Mouse (Mus musculus): Measurements from ENCODE around the gene Evi5l. TPM values are rescaled to one million over a fixed set of nuclear protein-coding genes. Genes with fewer than 3 reads are reported as not detected.

Evi5l gene
- polyA plus RNA-seq, 1 experiment from 2014 or later: 20.8 TPM

DNA sequence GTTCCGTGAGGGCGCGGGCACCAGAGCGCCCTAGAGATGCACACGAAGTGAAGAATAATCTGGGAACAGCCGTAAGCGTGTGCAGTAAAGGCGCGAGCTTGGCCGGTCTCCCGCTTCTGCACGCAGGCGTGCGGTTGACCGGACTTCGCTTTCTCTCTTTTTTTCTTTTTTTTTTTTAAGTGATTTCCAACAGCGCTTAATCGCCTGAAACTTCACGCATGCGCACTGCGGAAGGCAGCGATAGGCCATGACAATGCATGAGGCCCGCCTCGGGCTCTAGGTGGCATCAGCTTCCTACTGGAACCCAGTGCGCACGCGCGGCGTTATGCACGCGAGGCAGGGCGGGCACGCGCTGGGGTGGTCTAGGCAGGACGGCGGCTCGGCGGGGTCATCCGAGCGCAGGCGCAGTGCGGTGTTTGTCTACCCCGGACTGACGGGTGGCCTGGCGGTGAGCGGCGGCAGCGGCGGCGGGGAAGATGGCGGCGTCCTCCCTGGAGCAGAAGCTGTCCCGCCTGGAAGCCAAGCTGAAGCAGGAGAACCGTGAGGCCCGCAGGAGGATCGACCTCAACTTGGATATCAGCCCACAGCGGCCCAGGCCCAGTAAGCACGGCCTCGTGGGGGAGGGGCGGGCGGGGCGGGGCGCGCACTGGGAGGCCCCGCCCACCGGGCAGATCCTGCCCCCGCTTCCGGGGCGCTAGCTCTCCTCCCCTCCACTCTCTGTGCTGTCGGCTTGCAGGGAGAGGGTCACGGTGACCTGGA, 72.2 kb downstream of the Evi5l start, which contains the start of the genes Map2k7 and Gm49320:
Gene Map2k7, plus strand, starts transcription at position 307 of the 759 bp plus-strand sequence.
Gene Gm49320, plus strand, starts transcription at position 432 of the 759 bp plus-strand sequence.
- Histone ChIP-seq H3K27me3 (ENCODE audit: control insufficient read depth, insufficient read depth, low read length) (no peaks in the 10 kb centered on the region), H3K9ac (replicated peaks; ENCODE audit: low read depth, low read length) (peak within 1 kb of the TSS; percentile 60), H3K4me3 (ENCODE audit: low read depth, low read length) (peak within 1 kb of the TSS; percentile 74), H3K4me2 (replicated peaks; ENCODE audit: low read depth, low read length) (peak within 1 kb of the TSS; percentile 76), H3K36me3 (ENCODE audit: control insufficient read depth, insufficient read depth, low read length) (peaks cover 16% of the 10 kb centered on the region), H3K9me3 (ENCODE audit: control insufficient read depth, low read depth, low read length) (no peaks in the 10 kb centered on the region), H3K27ac (ENCODE audit: low read length) (peak within 1 kb of the TSS; percentile 97), H3K4me1 (ENCODE audit: control insufficient read depth, insufficient read depth, low read length) (peaks cover 17% of the 10 kb centered on the region)
- under 1% methylated on average over 67 of the region's 71 CpGs for WGBS
- peak; percentile 95 for ATAC-seq (ENCODE audit: insufficient number of reproducible peaks, insufficient read depth, low FRiP score, low read depth)

DNA sequence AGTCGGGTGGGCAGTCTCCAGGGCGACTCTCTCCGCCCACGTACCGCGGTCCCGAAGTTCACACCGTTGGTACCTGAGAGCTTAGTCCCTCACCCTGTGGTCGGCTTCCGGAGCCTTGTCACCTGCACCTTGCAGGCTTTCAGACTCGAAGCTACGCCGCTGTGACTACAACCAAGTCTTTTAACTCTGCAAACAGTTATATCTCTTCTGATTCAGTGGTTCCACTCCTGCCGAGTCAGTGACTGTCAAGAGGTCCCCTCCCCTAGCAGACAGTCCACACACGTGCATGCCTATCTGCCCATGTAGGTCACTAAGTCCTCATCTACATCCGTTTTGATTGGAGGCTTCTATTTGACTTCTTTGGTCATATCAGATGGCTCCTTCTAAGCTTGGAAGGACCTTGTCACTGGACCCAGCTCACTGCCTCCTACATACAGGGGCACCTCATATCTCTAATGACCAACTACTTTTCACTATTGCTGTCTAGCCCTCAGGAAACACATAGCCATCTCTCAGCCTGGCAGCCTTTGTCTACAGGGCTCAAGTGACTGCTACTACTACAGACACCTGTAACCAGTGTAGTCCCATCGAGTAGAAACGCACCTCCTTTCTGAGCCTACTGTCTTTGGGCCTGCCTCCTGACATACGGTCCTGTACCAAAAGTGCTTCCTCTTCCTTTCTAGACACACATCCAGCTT, 73.0 kb downstream of the Evi5l start:
- peak overlapping the region; percentile 74 for H3K4me3 ChIP-seq (ENCODE audit: low read depth, low read length)
- ATAC-seq (ENCODE audit: insufficient number of reproducible peaks, insufficient read depth, low FRiP score, low read depth): peak; percentile 24

GRCm38 (mm10) chr8:4245061-4245460, 78.7 kb downstream of the Evi5l start:
- ATAC-seq (ENCODE audit: insufficient number of reproducible peaks, insufficient read depth, low FRiP score, low read depth): no peak
- WGBS: 89% methylated on average over 5 of the region's 5 CpGs
- Histone ChIP-seq H3K36me3 (ENCODE audit: control insufficient read depth, insufficient read depth, low read length) (peaks cover 68% of the 10 kb centered on the region), H3K27ac (ENCODE audit: low read length) (no peak overlapping the region), H3K9me3 (ENCODE audit: control insufficient read depth, low read depth, low read length) (no peaks in the 10 kb centered on the region), H3K4me2 (replicated peaks; ENCODE audit: low read depth, low read length) (no peak overlapping the region), H3K9ac (replicated peaks; ENCODE audit: low read depth, low read length) (no peak overlapping the region), H3K4me3 (ENCODE audit: low read depth, low read length) (no peak overlapping the region), H3K27me3 (ENCODE audit: control insufficient read depth, insufficient read depth, low read length) (no peaks in the 10 kb centered on the region), H3K4me1 (ENCODE audit: control insufficient read depth, insufficient read depth, low read length) (peaks cover 3% of the 10 kb centered on the region)

More for the DNA sequence above, 73.0 kb downstream of the Evi5l start:
- WGBS: 11% methylated on average over 19 of the region's 19 CpGs
- H3K4me2 ChIP-seq (replicated peaks; ENCODE audit: low read depth, low read length): peak overlapping the region; percentile 76
- peaks cover 23% of the 10 kb centered on the region for H3K36me3 ChIP-seq (ENCODE audit: control insufficient read depth, insufficient read depth, low read length)
- H3K27me3 ChIP-seq (ENCODE audit: control insufficient read depth, insufficient read depth, low read length): no peaks in the 10 kb centered on the region
- H3K27ac ChIP-seq (ENCODE audit: low read length): peak overlapping the region; percentile 80
- peak overlapping the region; percentile 56 for H3K9ac ChIP-seq (replicated peaks; ENCODE audit: low read depth, low read length)
- no peaks in the 10 kb centered on the region for H3K9me3 ChIP-seq (ENCODE audit: control insufficient read depth, low read depth, low read length)
- H3K4me1 ChIP-seq (ENCODE audit: control insufficient read depth, insufficient read depth, low read length): peaks cover 17% of the 10 kb centered on the region

DNA sequence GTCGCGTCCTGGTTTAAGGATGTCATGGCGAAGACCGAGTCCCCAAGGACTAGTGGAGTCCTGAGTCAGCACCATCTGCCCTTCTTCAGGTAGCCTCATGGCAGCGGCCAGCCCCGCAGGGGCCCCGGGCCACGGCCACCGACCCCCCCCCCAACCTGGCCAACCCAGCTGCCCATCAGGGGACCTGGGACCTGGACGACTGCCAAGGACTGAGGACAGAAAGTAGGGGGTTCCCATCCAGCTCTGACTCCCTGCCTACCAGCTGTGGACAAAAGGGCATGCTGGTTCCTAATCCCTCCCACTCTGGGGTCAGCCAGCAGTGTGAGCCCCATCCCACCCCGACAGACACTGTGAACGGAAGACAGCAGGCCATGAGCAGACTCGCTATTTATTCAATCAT, 79.4 kb downstream of the Evi5l start:
- Histone ChIP-seq H3K9me3 (ENCODE audit: control insufficient read depth, low read depth, low read length) (no peaks in the 10 kb centered on the region), H3K27me3 (ENCODE audit: control insufficient read depth, insufficient read depth, low read length) (no peaks in the 10 kb centered on the region), H3K4me3 (ENCODE audit: low read depth, low read length) (no peak overlapping the region), H3K4me1 (ENCODE audit: control insufficient read depth, insufficient read depth, low read length) (peaks cover 2% of the 10 kb centered on the region; the same call in 1 of the 2 replicates), H3K4me2 (replicated peaks; ENCODE audit: low read depth, low read length) (no peak overlapping the region), H3K27ac (ENCODE audit: low read length) (no peak overlapping the region), H3K36me3 (ENCODE audit: control insufficient read depth, insufficient read depth, low read length) (peaks cover 68% of the 10 kb centered on the region), H3K9ac (replicated peaks; ENCODE audit: low read depth, low read length) (no peak overlapping the region)
- ATAC-seq (ENCODE audit: insufficient number of reproducible peaks, insufficient read depth, low FRiP score, low read depth): no peak
- WGBS: 87% methylated on average over 13 of the region's 13 CpGs

- WGBS: 88% methylated on average over 8 of the region's 8 CpGs
- no peak overlapping the region for H3K4me2 ChIP-seq (replicated peaks; ENCODE audit: low read depth, low read length)
- H3K9ac ChIP-seq (replicated peaks; ENCODE audit: low read depth, low read length): no peak overlapping the region
- H3K4me3 ChIP-seq (ENCODE audit: low read depth, low read length): no peak overlapping the region
- peaks cover 62% of the 10 kb centered on the region for H3K36me3 ChIP-seq (ENCODE audit: control insufficient read depth, insufficient read depth, low read length)
- H3K9me3 ChIP-seq (ENCODE audit: control insufficient read depth, low read depth, low read length): no peaks in the 10 kb centered on the region
- peaks cover 3% of the 10 kb centered on the region; the same call in 1 of the 2 replicates for H3K4me1 ChIP-seq (ENCODE audit: control insufficient read depth, insufficient read depth, low read length)
- ATAC-seq (ENCODE audit: insufficient number of reproducible peaks, insufficient read depth, low FRiP score, low read depth): no peak
- no peak overlapping the region for H3K27ac ChIP-seq (ENCODE audit: low read length)
- H3K27me3 ChIP-seq (ENCODE audit: control insufficient read depth, insufficient read depth, low read length): no peaks in the 10 kb centered on the region
Measured at GRCm38 (mm10) chr8:4247241-4247640, 80.9 kb downstream of the Evi5l start.

GRCm38 (mm10) chr8:4247951-4248540, 81.7 kb downstream of the Evi5l start, which contains the start of gene Tgfbr3l:
TSS of gene Tgfbr3l (plus strand) at chr8:4248214.
- Histone ChIP-seq H3K27ac (ENCODE audit: low read length) (no peak within 1 kb of the TSS), H3K9me3 (ENCODE audit: control insufficient read depth, low read depth, low read length) (no peaks in the 10 kb centered on the region), H3K4me2 (replicated peaks; ENCODE audit: low read depth, low read length) (no peak within 1 kb of the TSS), H3K9ac (replicated peaks; ENCODE audit: low read depth, low read length) (no peak within 1 kb of the TSS), H3K4me3 (ENCODE audit: low read depth, low read length) (no peak within 1 kb of the TSS), H3K27me3 (ENCODE audit: control insufficient read depth, insufficient read depth, low read length) (no peaks in the 10 kb centered on the region), H3K4me1 (ENCODE audit: control insufficient read depth, insufficient read depth, low read length) (peaks cover 7% of the 10 kb centered on the region; the same call in 1 of the 2 replicates), H3K36me3 (ENCODE audit: control insufficient read depth, insufficient read depth, low read length) (peaks cover 58% of the 10 kb centered on the region)
- WGBS: 74% methylated on average over 15 of the region's 15 CpGs
- no peak for ATAC-seq (ENCODE audit: insufficient number of reproducible peaks, insufficient read depth, low FRiP score, low read depth)

- no peak for ATAC-seq (ENCODE audit: insufficient number of reproducible peaks, insufficient read depth, low FRiP score, low read depth)
- Histone ChIP-seq H3K27ac (ENCODE audit: low read length) (no peak overlapping the region; the same call in 1 of the 2 replicates), H3K27me3 (ENCODE audit: control insufficient read depth, insufficient read depth, low read length) (no peaks in the 10 kb centered on the region), H3K9ac (replicated peaks; ENCODE audit: low read depth, low read length) (no peak overlapping the region), H3K9me3 (ENCODE audit: control insufficient read depth, low read depth, low read length) (no peaks in the 10 kb centered on the region), H3K36me3 (ENCODE audit: control insufficient read depth, insufficient read depth, low read length) (peaks cover 46% of the 10 kb centered on the region), H3K4me3 (ENCODE audit: low read depth, low read length) (no peak overlapping the region), H3K4me2 (replicated peaks; ENCODE audit: low read depth, low read length) (0 out of 2 replicates have a peak overlapping the region, but pooled peaks have one; percentile 7), H3K4me1 (ENCODE audit: control insufficient read depth, insufficient read depth, low read length) (peaks cover 15% of the 10 kb centered on the region; the same call in 1 of the 2 replicates)
- WGBS: 10% methylated on average over 29 of the region's 29 CpGs
Measured at GRCm38 (mm10) chr8:4249213-4249612, 82.8 kb downstream of the Evi5l start.

DNA sequence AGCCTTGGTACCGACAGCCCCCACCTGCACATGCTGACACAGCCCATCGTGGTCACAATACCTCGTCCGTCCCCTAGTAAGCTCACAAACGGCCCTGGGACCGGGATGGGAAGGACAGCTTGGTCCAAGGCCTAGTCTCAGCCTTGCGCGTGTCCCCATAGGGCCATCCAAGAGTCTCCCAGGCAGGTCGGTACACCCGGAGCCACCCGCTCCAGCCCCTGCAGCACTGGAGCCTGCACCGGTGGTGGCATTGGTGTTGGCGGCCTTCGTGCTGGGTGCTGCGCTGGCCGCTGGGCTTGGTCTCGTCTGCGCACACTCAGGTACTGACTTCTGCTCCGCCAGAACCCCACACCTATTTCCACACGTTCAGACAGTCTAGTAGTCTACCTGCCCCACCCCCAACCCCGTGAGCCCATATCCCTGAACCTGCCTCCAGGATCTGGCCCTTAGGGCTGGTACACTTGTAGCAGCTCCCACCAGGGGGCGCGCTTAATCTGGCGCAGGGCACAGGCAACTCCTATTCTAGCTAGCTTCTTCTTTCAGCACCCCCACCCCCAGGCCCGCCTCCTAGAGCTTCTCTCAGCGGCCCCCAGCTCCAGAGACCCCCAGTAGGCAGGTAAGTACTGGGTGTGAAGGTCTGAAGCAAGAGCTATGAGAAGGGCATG, 84.1 kb downstream of the Evi5l start:
- Histone ChIP-seq H3K9ac (replicated peaks; ENCODE audit: low read depth, low read length) (no peak overlapping the region), H3K4me2 (replicated peaks; ENCODE audit: low read depth, low read length) (no peak overlapping the region), H3K4me1 (ENCODE audit: control insufficient read depth, insufficient read depth, low read length) (peaks cover 17% of the 10 kb centered on the region; the same call in 1 of the 2 replicates), H3K4me3 (ENCODE audit: low read depth, low read length) (no peak overlapping the region), H3K9me3 (ENCODE audit: control insufficient read depth, low read depth, low read length) (no peaks in the 10 kb centered on the region), H3K36me3 (ENCODE audit: control insufficient read depth, insufficient read depth, low read length) (peaks cover 46% of the 10 kb centered on the region), H3K27ac (ENCODE audit: low read length) (no peak overlapping the region), H3K27me3 (ENCODE audit: control insufficient read depth, insufficient read depth, low read length) (no peaks in the 10 kb centered on the region)
- 39% methylated on average over 26 of the region's 26 CpGs for WGBS
- ATAC-seq (ENCODE audit: insufficient number of reproducible peaks, insufficient read depth, low FRiP score, low read depth): peak; percentile 7; the same call in 1 of the 2 replicates
